Mouse (Mus musculus) MEL (cell line): Measurements from ENCODE around the gene Slc7a11.

Experiments
- CTCF ChIP-seq, 3 experiments: IDR thresholded peaks in 2 of 3; conservative IDR thresholded peaks in 1 of 3; 2 replicates each; pipeline ENCODE4 v1.5.1; 2011 to 2012; ENCODE audit warnings: low read length in 3 of 3, low read depth in 2 of 3, mild to moderate bottlenecking in 2 of 3, improper control_type of control experiment in 1 of 3, inconsistent platforms in 1 of 3, mixed read lengths in 1 of 3, moderate library complexity in 1 of 3; ENCODE audit not compliant: control insufficient read depth in 1 of 3, insufficient read depth in 1 of 3, poor library complexity in 1 of 3, severe bottlenecking in 1 of 3
- POLR2A ChIP-seq, 2 experiments: IDR thresholded peaks; 2 replicates each; pipeline ENCODE4 v1.6.1; 2011 to 2012; ENCODE audit warnings: low read length in 2 of 2, mild to moderate bottlenecking in 2 of 2, control low read depth in 1 of 2, improper control_type of control experiment in 1 of 2, low read depth in 1 of 2, moderate library complexity in 1 of 2; ENCODE audit not compliant: control insufficient read depth in 1 of 2, insufficient read depth in 1 of 2, poor library complexity in 1 of 2
- UBTF ChIP-seq: IDR thresholded peaks from 2 replicates; pipeline ENCODE4 v1.6.1; 2012; ENCODE audit warnings: low read depth, mild to moderate bottlenecking, inconsistent platforms, low read length, improper control_type of control experiment, moderate library complexity, borderline replicate concordance; ENCODE audit not compliant: insufficient read depth

DNA sequence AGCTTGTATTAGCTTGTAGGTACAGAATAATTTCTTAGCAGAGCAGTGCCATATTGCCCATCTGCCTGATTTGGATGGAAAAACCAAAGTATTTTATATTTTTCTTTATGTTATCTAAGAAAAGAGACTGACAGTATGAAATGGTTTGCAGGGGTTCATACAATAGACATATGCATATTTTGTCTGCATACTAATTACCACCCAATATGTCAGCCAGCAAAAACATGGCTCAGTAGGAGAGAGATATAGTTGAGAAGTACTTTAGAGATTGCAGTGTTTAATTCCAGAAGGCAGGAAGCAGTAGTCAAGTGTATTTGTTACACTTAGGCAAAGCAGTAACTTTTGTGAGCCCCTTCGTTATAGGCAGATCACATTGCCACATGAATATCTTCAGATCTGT, 182.7 kb downstream of the Slc7a11 start:
- TF ChIP-seq CTCF (IDR thresholded peaks at IDR 0.05 in 2 of 3, conservative IDR thresholded peaks at IDR 0.05 in 1 of 3; ENCODE audit: control insufficient read depth in 1 of 3, insufficient read depth in 1 of 3, low read depth in 2 of 3, low read length in 3 of 3, poor library complexity in 1 of 3, severe bottlenecking in 1 of 3) = no peak
- TF ChIP-seq UBTF = no peak
- TF ChIP-seq POLR2A (IDR thresholded peaks at IDR 0.05; ENCODE audit: control insufficient read depth in 1 of 2, insufficient read depth in 1 of 2, low read depth in 1 of 2, low read length in 2 of 2, poor library complexity in 1 of 2) = no peak
